Mouse (Mus musculus) regulatory T cell (primary cell): ENCODE results near the gene Jup.
"Not testable (repeated sequence)": the region's sequence is repeated elsewhere in the genome, so short reads cannot be mapped to it uniquely, and the experiment has no call there.

Experiments
- in situ Hi-C: fragments of 300-600 bp; cut with MboI, MseI; formaldehyde crosslinking; loops from one replicate; pipeline ENCODE4 v1.15.1; 2025; ENCODE audit warnings: high pct_unique_total_duplicates

Jup gene

DNA sequence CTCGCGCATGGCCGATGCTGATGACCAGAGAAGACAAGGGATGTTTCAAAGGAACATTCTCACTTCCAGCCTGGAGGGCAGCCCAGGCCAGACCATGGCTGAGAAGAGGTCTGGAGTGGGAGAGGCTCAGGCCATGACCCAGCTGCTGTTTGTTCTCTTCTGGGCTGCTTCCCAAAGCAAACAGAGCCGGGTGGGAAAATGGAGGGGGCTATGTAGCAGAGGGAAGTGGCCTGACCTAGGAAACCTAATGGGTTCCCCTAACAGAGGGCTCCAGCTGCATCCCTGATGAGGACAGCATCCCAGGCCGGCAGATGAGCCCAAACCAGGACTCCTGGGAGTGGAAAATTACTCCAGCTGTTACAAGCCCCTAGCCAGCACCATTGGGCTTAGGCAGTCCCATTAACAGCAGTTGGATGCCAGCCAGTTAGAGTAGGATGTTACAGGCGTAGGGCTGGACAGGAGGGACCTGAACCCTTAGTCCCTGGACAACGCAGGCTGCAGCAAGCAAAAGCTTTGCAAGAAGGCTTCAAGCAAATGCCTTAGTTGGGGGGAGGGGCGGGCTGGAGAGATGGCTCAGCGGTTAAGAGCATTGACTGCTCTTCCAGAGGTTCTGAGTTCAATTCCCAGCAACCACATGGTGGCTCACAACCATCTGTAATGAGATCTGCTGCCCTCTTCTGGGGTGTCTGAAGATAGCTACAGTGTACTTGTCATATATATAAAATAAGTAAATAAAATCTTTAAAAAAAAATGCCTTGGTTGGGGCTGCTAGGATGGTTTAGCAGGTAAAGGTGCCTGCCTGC lies 6.3 kb downstream of the Jup start:
- in situ Hi-C loops: no loop called here

DNA sequence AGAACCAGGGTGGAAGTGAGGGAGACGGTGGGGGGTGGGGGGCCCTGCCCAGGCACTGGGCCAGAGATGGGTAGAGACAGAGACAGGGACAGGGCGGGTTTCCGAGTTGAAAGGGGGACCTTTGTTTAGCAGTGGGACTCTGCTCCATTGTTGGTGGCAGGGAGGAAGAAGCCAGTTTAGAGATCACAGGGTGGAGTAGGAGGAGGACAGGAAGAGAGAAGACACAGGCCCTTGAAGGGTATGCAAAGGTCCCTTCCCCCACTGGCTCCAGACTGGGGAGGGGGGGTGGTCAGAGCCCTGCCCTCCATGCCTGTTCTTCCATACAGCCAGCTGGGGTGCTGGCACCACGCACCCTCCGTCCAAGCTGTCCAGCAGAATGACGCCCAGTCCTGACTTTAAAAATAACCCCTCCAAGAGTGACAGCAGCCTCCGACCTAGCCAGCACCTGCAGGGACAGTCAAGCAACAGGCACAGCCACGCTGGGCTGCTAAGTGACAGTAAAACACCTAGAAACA lies 7.6 kb downstream of the Jup start:
- in situ Hi-C loops: no loop called here

DNA sequence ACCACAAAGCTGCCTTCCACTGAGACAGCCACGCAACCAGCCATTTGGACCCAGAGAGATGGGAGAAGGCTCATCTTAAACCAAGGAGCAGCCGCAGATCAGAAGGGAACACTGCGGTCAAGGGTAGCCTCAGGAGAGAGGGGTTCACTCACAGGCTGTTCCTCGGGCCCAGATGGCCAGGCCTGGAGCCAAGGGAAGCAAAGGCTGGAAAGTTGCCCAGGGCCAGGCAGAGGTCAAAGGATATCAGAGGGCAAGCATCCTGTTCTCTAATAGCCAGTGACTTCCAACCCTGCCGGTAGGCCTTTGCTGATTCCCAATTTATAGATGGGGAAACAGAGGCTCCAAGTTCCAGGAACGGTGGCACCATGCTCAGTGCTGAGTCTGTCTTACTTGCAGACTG lies 9.0 kb downstream of the Jup start:
- in situ Hi-C loops: no loop called here

DNA sequence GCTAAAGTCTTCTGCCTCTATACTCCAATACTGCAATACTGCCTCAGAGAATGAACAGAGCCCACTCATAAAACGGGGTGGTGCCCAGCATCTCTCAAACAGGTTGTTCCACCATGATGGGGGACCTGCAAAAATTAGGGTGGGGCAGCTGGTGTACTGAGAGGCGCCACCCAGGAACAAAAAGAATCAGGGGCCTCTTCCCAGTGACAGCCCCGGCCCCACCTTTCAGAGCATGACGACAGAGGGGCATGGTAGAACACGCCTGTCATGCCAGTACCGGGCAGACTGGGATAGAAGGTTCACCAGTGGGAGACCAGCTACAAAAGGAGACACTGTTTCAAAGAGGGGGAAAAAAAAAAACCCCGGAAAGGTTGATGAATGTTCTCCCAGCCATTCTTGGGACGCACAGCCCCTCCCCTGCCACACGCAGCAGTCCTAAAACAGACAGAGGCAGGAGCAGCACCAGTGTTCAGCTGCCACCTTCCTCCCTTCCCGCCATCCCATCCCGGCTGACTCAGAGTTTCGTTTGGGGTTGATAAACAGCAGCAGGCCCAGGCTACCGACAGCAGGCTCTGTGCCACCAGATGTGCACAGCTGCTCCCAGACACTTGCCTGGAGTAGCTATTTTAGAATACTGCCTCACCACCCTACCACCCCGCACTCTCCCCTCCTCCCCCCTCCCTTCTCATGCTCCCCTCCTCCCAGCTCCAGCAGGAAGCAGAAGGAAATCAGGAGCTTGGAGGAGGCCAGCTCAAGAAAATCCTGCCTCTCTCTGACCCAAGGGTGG lies 9.8 kb downstream of the Jup start:
- in situ Hi-C loops: no loop called here

GRCm38 (mm10) chr11:100387111-100387510 lies 10.5 kb downstream of the Jup start:
- in situ Hi-C loops: no loop called here

GRCm38 (mm10) chr11:100386586-100386985 lies 11.0 kb downstream of the Jup start:
- in situ Hi-C loops: no loop called here

- in situ Hi-C loops: no loop called here
These were observed 12.5 kb downstream of the Jup start for GRCm38 (mm10) chr11:100385016-100385415.

GRCm38 (mm10) chr11:100382682-100383081 lies 14.9 kb downstream of the Jup start:
- in situ Hi-C loops: no loop called here

GRCm38 (mm10) chr11:100379311-100379710 lies 18.3 kb downstream of the Jup start:
- in situ Hi-C loops: no loop called here

- in situ Hi-C loops: no loop called here
These were observed 19.1 kb downstream of the Jup start for GRCm38 (mm10) chr11:100378446-100378845.

- in situ Hi-C loops: no loop called here
These were observed 19.6 kb downstream of the Jup start for GRCm38 (mm10) chr11:100377989-100378388.

DNA sequence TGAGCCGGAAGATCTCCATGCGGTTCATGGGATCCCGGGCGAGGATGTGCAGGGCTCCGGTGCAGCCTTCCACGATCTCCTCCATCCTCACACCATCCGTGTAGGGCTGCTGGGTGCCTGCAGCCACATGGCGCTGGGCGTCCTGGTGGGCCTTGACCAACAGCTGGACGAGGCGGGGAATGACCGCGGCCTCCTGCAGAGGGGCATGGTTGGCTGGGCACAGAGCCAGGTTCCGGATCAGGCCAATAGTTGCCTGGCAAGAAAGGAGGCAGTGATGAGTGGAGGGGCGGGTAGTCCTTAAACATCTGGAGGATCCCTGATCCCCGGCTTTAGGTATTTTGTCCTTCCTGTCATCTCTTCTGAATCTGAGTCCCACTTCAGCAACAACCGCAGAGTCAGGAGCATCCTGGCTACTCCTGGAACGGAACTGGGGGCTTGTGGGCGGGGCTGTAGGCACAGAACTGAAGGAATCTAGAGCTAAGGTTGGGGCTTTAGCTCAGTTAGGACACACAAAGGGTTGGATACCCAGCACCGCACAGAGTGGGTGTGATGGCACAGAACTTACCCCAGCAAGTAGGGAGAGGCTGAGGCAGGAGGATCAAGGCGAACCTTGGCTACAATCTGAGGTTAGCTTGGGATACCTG lies 20.7 kb downstream of the Jup start:
- in situ Hi-C loops: no loop called here

DNA sequence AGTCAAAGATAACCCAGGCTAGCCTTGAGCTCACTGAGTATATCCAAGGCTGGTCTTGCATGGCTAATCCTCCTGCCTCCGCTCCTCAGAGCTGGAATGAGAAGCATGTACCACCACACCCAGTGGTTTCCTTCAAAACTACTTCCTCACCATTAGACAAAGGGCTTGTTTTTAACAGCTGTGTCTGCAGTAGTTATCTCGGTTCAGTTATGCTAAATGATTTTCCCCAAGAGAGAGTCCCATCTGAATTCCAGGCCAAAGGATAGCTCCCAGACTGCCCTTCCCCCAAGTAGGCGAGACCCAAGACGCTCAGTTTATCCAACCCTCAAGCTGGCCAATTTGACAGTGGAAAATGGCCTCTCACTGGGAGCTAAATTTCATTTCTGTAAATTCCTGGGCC lies 21.6 kb downstream of the Jup start:
- in situ Hi-C loops: no loop called here

GRCm38 (mm10) chr11:100375127-100375526 lies 22.4 kb downstream of the Jup start:
- in situ Hi-C loops: no loop called here

DNA sequence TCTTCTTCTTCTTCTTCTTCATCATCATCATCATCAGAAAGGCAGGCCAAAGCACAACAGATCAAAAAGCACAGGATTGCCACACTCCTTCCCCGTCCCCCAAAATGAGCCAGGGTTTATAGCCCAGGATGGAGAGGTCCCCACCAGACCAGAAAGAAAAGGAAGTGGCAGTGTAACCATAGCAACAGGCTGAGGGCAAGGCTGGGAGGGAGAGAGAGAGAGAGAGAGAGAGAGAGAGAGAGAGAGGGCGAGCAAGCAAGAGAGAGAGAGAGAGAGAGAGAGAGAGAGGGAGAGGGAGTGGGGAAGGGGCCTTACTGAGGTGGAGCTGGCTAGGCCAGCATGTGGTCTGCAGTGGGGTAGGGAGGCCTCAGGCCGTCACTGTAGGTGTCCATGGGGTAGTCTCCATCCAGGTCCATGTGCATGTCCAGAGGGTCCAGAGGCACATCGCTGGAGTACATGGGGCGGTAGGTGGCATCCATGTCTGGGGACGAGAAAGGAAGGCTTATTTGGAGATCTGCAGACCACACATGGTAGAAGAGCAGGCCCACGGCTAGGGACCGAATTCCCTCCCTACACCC lies 25.5 kb downstream of the Jup start:
- in situ Hi-C loops: no loop called here

GRCm38 (mm10) chr11:100369822-100370221 lies 27.7 kb downstream of the Jup start:
- in situ Hi-C loops: loop anchor here (5.0 kb wide), 1 partner anchor 37 kb away; no protein-coding TSS in a partner anchor

DNA sequence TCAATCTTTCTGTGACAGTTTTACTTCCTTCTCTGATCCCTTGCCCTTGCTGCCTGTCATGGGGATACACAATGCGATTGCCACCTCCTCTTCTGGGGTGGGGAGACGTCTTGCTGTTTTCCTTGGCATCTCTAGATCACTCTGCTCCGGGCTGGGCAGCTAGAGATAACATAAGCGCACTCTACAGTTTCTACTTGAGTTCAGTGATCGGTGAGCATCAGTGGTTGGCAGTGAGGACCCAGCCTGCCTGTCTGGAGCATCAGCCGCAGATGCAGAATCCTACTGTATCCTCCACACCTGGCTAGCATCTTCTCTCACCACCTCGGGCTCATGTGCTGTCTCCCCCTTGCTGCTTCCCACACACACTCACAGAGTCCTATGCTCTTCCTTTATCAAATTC lies 28.4 kb downstream of the Jup start:
- in situ Hi-C loops: loop anchor here (5.0 kb wide), 1 partner anchor 38 kb away; no protein-coding TSS in a partner anchor

DNA sequence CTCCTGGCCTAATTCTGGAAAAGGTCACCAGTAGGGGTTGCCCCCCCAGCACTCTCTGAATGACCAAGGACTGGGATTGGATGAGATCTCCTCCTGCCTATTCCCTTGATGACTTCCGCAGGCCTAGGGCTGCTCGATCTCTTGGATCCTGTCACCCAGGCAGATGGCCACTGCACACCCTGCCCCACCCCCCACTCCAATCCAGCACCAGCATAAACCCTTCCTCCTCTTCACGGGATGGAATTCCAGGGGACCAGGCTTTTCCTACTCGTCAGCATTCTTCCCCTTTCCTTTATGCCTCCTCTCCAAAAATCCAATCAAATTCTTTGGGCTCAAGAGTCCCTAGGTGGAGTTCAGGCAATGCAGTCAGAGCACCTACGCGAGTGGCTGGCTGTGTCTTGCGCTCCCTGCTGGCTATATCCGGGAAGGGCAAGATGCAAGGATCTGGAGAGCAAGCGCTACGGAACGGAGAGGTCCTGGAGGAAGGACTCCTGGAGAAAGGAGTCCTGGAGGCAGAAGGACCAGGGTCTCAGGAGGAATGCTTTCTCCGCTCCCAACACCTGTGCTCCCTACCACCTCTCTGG lies 34.5 kb downstream of the Jup start:
- in situ Hi-C loops: no loop called here

- in situ Hi-C loops: no loop called here
These were observed 35.2 kb downstream of the Jup start for GRCm38 (mm10) chr11:100362209-100362978.

DNA sequence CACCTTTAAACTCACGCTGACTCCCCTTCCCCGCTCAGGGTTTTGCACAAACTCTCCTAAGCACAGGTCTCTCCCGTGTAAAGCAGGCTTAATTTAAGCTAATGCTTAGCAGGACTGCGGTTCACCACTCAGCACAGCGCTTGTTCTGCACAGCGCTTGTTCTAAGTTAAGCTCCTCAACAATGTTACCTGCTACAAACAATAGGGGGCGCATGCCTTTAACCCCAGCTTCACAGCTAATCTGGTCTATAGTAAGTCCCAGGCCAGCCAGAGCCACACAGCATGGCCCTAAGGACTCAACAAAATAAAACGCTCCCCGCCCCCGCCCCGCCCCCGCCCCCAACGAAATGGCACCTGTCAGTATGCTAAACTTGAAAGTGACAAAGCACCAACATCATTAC lies 36.5 kb downstream of the Jup start:
- in situ Hi-C loops: not testable (repeated sequence)

DNA sequence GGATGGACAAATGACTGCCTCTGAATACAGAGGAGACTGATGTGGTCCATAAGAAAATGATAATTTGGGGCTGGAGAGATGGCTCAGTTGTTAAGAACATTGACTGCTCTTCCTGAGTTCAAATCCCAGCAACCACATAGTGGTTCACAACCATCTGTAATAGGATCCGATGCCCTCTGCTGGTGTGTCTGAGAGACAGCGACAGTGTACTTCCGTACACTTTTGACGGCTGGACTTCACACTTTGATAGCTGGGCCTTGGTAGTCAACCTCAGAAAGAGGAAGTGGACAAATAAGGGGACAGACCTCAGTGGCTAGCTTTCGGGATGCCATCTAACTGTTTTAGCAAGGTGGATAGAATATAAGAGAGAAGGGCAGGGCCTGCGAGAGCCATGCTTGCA lies 37.4 kb downstream of the Jup start:
- in situ Hi-C loops: no loop called here
